Mouse (Mus musculus): ENCODE measurements at regions not wholly inside any gene's neighbourhood (a gene's known extent, or its start where the extent isn't known, plus 50 kb on each side); places are given as distances from the start of the nearest gene placed in this dataset.

- no peak for DNase-seq (ENCODE audit: low read depth)
Measured at GRCm38 (mm10) chr17:83093862-83094261, 121.2 kb upstream of the Pkdcc start.

GRCm38 (mm10) chr17:83096451-83096850 lies 118.6 kb upstream of the Pkdcc start:
- no peak for DNase-seq (ENCODE audit: low read depth)

- DNase-seq (ENCODE audit: low read depth) = no peak
Measured at GRCm38 (mm10) chr17:83097998-83098397, 117.1 kb upstream of the Pkdcc start.

GRCm38 (mm10) chr17:83098679-83099413 lies 116.2 kb upstream of the Pkdcc start:
- DNase-seq (ENCODE audit: low read depth) = no peak

GRCm38 (mm10) chr17:83101035-83101434 lies 114.1 kb upstream of the Pkdcc start:
- DNase-seq (ENCODE audit: low read depth) = no peak

GRCm38 (mm10) chr17:83101756-83102155 lies 113.3 kb upstream of the Pkdcc start:
- DNase-seq (ENCODE audit: low read depth) = no peak

- DNase-seq (ENCODE audit: low read depth) = no peak
Measured at GRCm38 (mm10) chr17:83102675-83103412, 112.2 kb upstream of the Pkdcc start.

GRCm38 (mm10) chr17:83108151-83108550 lies 106.9 kb upstream of the Pkdcc start:
- DNase-seq (ENCODE audit: low read depth) = no peak

GRCm38 (mm10) chr17:83109792-83110440 lies 105.2 kb upstream of the Pkdcc start:
- no peak for DNase-seq (ENCODE audit: low read depth)

GRCm38 (mm10) chr17:83110556-83110955 lies 104.5 kb upstream of the Pkdcc start:
- DNase-seq (ENCODE audit: low read depth) = no peak

GRCm38 (mm10) chr17:83115146-83115545 lies 99.9 kb upstream of the Pkdcc start:
- DNase-seq (ENCODE audit: low read depth) = no peak

- DNase-seq (ENCODE audit: low read depth) = no peak
Measured at GRCm38 (mm10) chr17:83115832-83116480, 99.1 kb upstream of the Pkdcc start.

- no peak for DNase-seq (ENCODE audit: low read depth)
Measured at GRCm38 (mm10) chr17:83120665-83121232, 94.3 kb upstream of the Pkdcc start.

GRCm38 (mm10) chr17:83122525-83123280 lies 92.4 kb upstream of the Pkdcc start:
- DNase-seq (ENCODE audit: low read depth) = peak; percentile 12

- no peak for DNase-seq (ENCODE audit: low read depth)
Measured at GRCm38 (mm10) chr17:83125057-83125456, 90.0 kb upstream of the Pkdcc start.

- DNase-seq (ENCODE audit: low read depth) = no peak
Measured at GRCm38 (mm10) chr17:83127842-83128241, 87.2 kb upstream of the Pkdcc start.

- DNase-seq (ENCODE audit: low read depth) = no peak
Measured at GRCm38 (mm10) chr17:83128843-83129544, 86.1 kb upstream of the Pkdcc start.

- DNase-seq (ENCODE audit: low read depth) = no peak
Measured at GRCm38 (mm10) chr17:83129658-83130057, 85.4 kb upstream of the Pkdcc start.

GRCm38 (mm10) chr17:83133201-83133600 lies 81.9 kb upstream of the Pkdcc start:
- DNase-seq (ENCODE audit: low read depth) = no peak

- DNase-seq (ENCODE audit: low read depth) = no peak
Measured at GRCm38 (mm10) chr17:83135441-83136120, 79.5 kb upstream of the Pkdcc start.

All from induced T-regulatory cell, adult 2 months (primary cell).